Mouse (Mus musculus) heart, postnatal 4 days (tissue): ENCODE measurements at regions not wholly inside any gene's neighbourhood (a gene's known extent, or its start where the extent isn't known, plus 50 kb on each side); places are given as distances from the start of the nearest gene placed in this dataset.

Experiments
- DNase-seq: peaks from one replicate; pipeline ENCODE4 v3.0.0; 2021

- no peak for DNase-seq
These were observed 406.6 kb upstream of the Cldn34d start for GRCm38 (mm10) chrX:77009336-77009735.

GRCm38 (mm10) chrX:77013890-77014289 lies 411.2 kb upstream of the Cldn34d start:
- no peak for DNase-seq

GRCm38 (mm10) chrX:77050401-77051381 lies 448.0 kb upstream of the Cldn34d start:
- DNase-seq = peak; percentile 8

- DNase-seq = no peak
These were observed 449.3 kb upstream of the Cldn34d start for GRCm38 (mm10) chrX:77052036-77052435.

- no peak for DNase-seq
These were observed 431.0 kb upstream of the Tbl1x start for GRCm38 (mm10) chrX:77079776-77080175.

- no peak for DNase-seq
These were observed 428.1 kb upstream of the Tbl1x start for GRCm38 (mm10) chrX:77082716-77083115.

- no peak for DNase-seq
These were observed 389.1 kb upstream of the Tbl1x start for GRCm38 (mm10) chrX:77121761-77122160.
